Mouse (Mus musculus): ENCODE measurements around the gene Slc39a3.

- TF ChIP-seq EP300 (IDR thresholded peaks at IDR 0.05): no peak
- no peak for TF ChIP-seq CTCF (IDR thresholded peaks at IDR 0.05)
These were observed 53.0 kb downstream of the Slc39a3 start for GRCm38 (mm10) chr10:80984223-80984622.
